ENCODE assay signal across 9 mouse cellular contexts in genomic region chr7:92776647-92777046, GRCm38 (mm10). TPM values are rescaled to one million over a fixed set of nuclear protein-coding genes. Genes with fewer than 3 reads are reported as not detected.
A peak's percentile ranks its signal among the peaks of the same experiment; 100 is the strongest.
DNase-seq lines count a peak whose midpoint lies in the region; ATAC-seq and TF ChIP-seq lines count a peak whose summit lies in the region.
"Had no signal": no experiment of that assay in that cellular context is flagged by ENCODE, and none has a peak within 500 bp of the region (broad histone marks: within the 10 kb centered on the region; RNA-seq: fewer than 3 reads in every experiment).

No protein-coding gene starts in this region.

- 51% methylated on average over 4 of the region's 4 CpGs for WGBS in heart, embryonic 12.5 days
- 51% methylated on average over 4 of the region's 4 CpGs for WGBS in midbrain, embryonic 12.5 days

- H3K4me1 ChIP-seq in heart, embryonic 12.5 days (replicated peaks), result peaks cover 7% of the 10 kb centered on the region
- peaks cover 8% of the 10 kb centered on the region for H3K4me1 ChIP-seq in cortical plate, adult 2 months (ENCODE audit: control insufficient read depth, insufficient read depth, low read length)
- H3K4me1 ChIP-seq in midbrain, embryonic 12.5 days, result peaks cover 28% of the 10 kb centered on the region

- no peak for TF ChIP-seq POLR2A in cortical plate, adult 2 months (IDR thresholded peaks at IDR 0.05; ENCODE audit: extremely low read depth, insufficient read depth, low read length)

- H3K4me2 ChIP-seq in heart, embryonic 12.5 days, result peak overlapping the region; percentile 60
- H3K4me2 ChIP-seq in midbrain, embryonic 12.5 days (replicated peaks), result peak overlapping the region; percentile 51

- ATAC-seq in heart, embryonic 12.5 days (ENCODE audit: insufficient number of reproducible peaks, low FRiP score), result no peak
- ATAC-seq in midbrain, embryonic 12.5 days (ENCODE audit: low FRiP score, low read depth), result peak; percentile 21; the same call in 1 of the 2 replicates

- no peaks in the 10 kb centered on the region for H3K27me3 ChIP-seq in heart, embryonic 12.5 days (replicated peaks)
- no peaks in the 10 kb centered on the region for H3K27me3 ChIP-seq in midbrain, embryonic 12.5 days

- no peaks in the 10 kb centered on the region for H3K36me3 ChIP-seq in heart, embryonic 12.5 days
- H3K36me3 ChIP-seq in midbrain, embryonic 12.5 days, result no peaks in the 10 kb centered on the region

- H3K27ac ChIP-seq in heart, embryonic 12.5 days (ENCODE audit: poor library complexity, severe bottlenecking), result peak overlapping the region; percentile 35; the same call in 1 of the 2 replicates
- peak overlapping the region; percentile 23 for H3K27ac ChIP-seq in cortical plate, adult 2 months (ENCODE audit: insufficient read depth, low read length)
- peak overlapping the region; percentile 78 for H3K27ac ChIP-seq in midbrain, embryonic 12.5 days (replicated peaks)
- H3K27ac ChIP-seq: heart, adult 2 months had no signal

- 0 out of 2 replicates have a peak overlapping the region, but pooled peaks have one; percentile 26 for H3K4me3 ChIP-seq in heart, embryonic 12.5 days
- peak overlapping the region; percentile 30; the same call in 1 of the 2 replicates for H3K4me3 ChIP-seq in cortical plate, adult 2 months (ENCODE audit: insufficient read depth, low read length)
- H3K4me3 ChIP-seq in midbrain, embryonic 12.5 days, result peak overlapping the region; percentile 21; the same call in 1 of the 2 replicates

- no peak for TF ChIP-seq CTCF in cortical plate, adult 2 months (IDR thresholded peaks at IDR 0.05; ENCODE audit: extremely low read depth, insufficient read depth, low read length)

- DNase-seq in heart, adult 8-10 months (ENCODE audit: low spot score), result no peak
- peak; percentile 46 for DNase-seq in forelimb bud, embryonic 11.5 days (ENCODE audit: low read depth, low spot score)
- no peak for DNase-seq in adrenal gland, postnatal 10 days
- no peak for DNase-seq in thymus, postnatal 4 days
- no peak for DNase-seq in kidney, postnatal 4 days

- 0 out of 2 replicates have a peak overlapping the region, but pooled peaks have one; percentile 6 for H3K9ac ChIP-seq in heart, embryonic 12.5 days
- H3K9ac ChIP-seq in midbrain, embryonic 12.5 days (replicated peaks), result no peak overlapping the region

- no peaks in the 10 kb centered on the region for H3K9me3 ChIP-seq in heart, embryonic 12.5 days (replicated peaks)
- no peaks in the 10 kb centered on the region for H3K9me3 ChIP-seq in midbrain, embryonic 12.5 days

RNA-seq across cellular contexts. Expression of gene Rab30, which starts 35.2 kb away (rescaled TPM):
- 6.6 and 9.4 TPM in 2 replicates for polyA plus RNA-seq in heart, embryonic 12.5 days (2016; fragmentation: Nextera tagmentation; extraction: Ambion mirVana)
- 10 to 100 TPM in 3 of 4 experiments, 1 to 10 TPM in 1; 9.5 to 20.6 (median 11.9) TPM for total RNA-seq in heart, adult 8-10 months (2022)
- polyA plus RNA-seq in cortical plate, adult 2 months (2012; rRNA removed), result 15.3 and 15.4 TPM in 2 replicates
- 19.8 and 20.3 TPM in 2 replicates for polyA plus RNA-seq in midbrain, embryonic 12.5 days (2016; fragmentation: Nextera tagmentation; extraction: Ambion mirVana)
- total RNA-seq in adrenal gland, postnatal 10 days (2021), result 1 to 10 TPM; 7.9 to 10.0 TPM

Comparison
In these comparisons a context has a peak if more than half of its experiments do, and no peak if none do; other contexts are left out.
1. H3K27ac ChIP-seq: peak in every context shown above with its lines; median percentile 78 in midbrain, embryonic 12.5 days; 35 in heart, embryonic 12.5 days; 23 in cortical plate, adult 2 months.